Mouse (Mus musculus) naive thymus-derived CD4-positive, alpha-beta T cell, adult 2 months (primary cell): ENCODE measurements around the gene Hpse2.
"Not testable (repeated sequence)": the region's sequence is repeated elsewhere in the genome, so short reads cannot be mapped to it uniquely, and the experiment has no call there.

ENCODE experiments used
- DNase-seq: peaks from one replicate; pipeline ENCODE4 v3.0.0-alpha.2; 2011; ENCODE audit warnings: low read depth

Gene Hpse2

DNA sequence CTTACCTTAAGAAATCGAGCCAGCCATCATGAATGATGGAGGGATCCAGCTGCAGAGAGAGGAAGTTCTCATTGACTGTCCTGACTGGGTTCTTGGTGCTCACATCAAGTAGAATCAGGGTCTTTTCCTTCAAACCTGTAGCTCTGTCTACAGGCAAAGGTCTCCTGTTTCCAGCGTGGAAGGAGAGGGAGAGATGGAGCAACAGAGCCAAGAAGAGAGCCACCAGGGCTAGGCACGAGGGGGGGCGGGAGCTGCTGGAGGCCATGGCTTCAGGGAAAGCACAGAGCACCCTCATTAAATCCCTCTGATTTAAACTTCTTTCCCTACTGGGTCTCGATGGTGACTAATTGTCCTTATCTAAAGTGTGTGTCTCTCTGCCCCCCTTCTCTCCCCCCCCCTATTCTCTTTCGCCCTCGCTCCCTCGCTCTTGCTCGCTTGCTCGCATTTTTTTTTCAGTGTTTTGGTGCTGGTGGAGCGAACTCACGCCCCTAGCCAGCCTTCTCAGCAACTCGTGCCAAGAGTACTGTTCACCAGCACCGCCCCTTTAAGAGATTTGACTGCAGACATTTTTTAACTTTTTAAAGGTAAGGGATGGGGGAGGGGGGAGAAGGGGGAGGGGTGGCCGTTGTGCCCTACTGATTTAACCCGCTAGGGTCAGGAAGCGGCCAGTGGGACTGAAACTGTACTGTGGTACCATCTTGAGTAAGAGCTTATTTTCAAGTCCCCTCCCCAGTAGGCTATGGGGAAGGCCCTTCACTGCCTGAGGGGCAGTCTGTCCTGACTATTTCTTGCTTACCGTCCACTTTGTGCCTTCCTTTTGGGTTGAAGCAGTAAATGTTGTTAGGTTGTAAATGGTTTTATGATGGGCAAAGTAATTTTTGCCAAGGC is at the start of gene Hpse2:
TSS of gene Hpse2 (minus strand) at position 339 of the 888 bp plus-strand sequence.
- no peak for DNase-seq

DNA sequence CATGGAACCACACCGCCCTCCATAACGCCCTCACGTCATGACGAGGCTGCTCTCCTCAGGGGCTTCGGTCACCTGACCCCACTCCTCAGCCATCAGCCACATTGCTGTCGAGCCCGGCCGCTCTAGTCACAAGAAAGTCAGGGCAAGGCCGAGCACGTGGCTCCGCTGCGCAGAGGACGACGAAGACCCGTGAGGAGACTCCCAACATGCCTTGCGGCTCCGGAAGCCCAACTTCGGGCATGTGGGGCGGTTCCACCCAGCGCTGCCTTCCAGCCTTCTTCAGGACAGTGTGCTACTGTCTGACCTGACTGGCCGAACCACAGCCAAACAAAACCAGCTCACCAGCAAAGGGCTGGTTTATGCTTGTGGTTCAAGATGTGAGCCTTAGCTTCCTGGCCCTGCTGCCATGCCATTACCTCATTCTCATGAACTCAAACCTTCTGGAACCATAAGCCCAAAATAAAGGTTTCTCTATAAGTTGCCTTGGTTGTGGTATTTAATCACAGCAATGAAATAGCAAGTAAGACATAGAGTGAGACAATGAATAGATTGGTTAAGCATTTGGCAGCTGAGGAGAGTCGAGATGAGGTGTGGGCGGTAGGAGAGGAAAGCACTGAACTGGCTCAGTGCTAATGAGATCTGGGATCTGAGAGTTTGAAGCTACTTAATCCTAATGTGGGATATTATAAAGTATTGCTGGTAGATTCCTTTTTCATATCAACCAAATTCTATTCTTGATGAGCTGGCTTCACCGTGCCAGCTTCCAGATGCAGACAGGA is 39.5 kb upstream of the Hpse2 start:
- no peak for DNase-seq

- no peak for DNase-seq
These were observed 35.9 kb upstream of the Hpse2 start for GRCm38 (mm10) chr19:43424082-43424481.

- DNase-seq: no peak
These were observed 32.4 kb upstream of the Hpse2 start for GRCm38 (mm10) chr19:43420506-43420905.

DNA sequence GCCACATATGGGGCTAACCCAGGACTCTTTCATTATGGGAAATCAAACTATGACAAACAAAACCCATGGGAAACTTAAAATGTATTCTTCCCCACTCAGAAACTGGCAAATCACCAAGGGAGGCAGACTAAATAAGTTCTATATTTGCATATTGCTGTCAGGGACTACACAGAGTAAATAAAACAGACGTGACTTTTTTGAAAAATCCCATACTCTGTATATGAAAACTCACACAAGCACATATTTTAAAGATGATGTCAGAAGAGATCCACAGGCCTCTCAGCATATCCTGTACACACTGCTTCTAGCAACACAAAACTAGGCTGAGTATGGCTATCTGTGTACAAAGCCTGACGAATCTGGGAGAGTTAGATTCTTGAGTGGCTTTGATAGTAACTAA is 27.4 kb upstream of the Hpse2 start:
- no peak for DNase-seq

DNA sequence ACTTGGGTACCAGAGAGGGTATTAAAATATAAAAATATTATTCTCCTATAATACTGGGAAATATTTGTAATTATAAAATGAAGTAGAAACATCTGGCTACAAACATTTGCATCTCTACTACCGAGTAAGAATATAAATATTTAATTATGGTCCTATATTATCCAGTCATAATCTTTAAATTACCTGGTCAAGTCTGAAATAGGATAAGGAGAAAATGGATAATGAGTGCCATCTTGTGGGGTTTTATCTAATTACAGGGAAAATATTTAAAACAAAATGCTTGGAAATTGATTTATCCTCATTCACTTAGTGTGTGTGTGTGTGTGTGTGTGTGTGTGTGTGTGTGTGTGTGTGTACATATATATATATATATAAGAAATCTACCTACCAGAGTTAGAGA is 19.0 kb upstream of the Hpse2 start:
- DNase-seq: no peak

GRCm38 (mm10) chr19:43396327-43396726 is 8.2 kb upstream of the Hpse2 start:
- peak; percentile 53 for DNase-seq

DNA sequence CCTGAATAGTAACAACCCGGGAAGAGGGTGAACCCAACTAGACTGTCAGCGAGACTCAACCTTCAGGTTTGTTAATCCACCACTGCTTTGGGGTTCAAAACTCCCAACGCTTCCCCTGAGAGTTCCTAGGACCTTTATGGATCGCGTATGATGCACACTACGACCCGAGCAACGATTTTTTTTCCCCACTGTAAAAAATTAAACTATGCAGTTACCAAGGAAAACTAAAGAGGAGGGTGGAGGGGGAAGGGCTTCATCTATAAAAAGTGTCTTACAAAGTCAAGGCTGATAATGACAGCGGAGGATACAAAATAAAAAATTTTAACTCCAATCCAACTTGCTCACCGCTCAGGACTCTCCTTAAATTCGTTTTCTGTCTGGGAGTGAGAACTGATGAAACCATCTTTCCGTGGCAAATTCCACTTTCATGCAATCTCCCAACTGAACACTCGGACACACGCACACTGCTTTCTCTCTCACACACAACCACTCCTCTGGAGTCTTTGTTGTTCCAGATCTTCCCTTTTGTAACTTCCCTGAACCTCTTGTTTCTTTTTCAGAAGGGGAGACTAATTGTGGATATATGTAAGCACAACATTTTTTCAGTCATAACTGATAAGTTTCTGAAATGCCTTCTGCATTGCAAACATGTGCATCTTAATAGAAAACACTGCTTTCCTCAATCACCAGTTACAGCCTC is 934 bp downstream of the Hpse2 start:
- no peak for DNase-seq

DNA sequence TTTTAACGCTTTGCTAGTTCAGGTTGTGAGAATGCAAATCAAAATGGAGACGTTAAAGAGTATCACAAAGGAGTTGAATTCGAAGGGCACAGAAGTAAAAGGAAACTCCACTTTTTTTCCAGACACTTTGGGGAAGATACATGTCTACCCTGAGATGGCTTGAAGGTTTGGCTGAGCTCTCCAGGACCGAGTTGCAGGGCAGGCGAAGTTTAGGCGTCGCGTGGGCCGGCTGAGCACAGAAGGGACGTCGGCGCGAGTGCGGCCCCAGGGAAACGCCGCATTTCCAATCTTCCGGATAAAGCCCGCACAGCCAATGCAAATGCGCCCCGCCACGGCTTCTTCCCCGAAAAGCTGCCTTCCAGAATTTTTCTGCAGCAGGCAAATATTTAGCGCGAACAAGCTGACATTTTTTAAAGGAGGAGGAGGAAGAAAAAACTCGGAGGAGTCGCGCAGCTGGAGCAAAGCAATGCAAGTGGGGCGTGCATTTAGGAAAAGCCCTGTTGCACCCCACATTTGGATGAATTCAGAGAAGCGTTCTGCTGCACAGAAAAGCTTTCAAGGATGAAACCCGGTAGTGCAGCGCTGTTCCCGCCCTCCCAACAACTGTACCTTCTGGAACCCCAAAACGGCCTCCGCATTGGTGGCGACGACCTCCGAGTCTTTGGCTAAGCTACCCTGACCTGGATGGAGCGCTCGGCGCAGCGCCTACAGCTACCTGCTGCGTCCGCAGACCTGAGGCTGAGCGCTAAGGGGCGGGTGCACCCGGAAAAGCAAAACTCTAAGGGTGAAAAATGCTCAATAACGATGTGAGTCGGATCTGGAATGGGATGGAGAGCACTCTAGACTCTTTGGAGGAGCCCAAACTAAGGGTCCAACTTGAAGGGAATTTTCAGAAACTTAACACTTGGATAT is 1.9 kb downstream of the Hpse2 start:
- DNase-seq: no peak

DNA sequence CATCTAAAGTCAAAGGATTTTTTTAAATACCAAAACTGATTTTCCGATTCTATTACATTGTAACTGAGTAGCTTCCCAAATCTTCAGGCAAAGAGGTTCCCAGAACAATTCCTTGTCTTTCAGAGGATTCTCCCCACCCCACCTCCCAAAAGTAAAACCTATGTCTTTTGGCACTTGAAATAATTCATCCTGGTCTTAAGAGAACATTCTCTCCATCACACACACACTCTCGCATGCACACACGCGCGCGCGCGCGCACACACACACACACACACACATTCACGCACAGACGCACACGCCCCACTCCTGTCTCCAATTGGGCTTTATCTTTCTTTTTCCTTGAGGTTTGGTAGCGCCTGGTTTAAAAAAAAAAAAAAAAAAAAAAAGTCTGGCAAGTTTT is 2.7 kb downstream of the Hpse2 start:
- no peak for DNase-seq

DNA sequence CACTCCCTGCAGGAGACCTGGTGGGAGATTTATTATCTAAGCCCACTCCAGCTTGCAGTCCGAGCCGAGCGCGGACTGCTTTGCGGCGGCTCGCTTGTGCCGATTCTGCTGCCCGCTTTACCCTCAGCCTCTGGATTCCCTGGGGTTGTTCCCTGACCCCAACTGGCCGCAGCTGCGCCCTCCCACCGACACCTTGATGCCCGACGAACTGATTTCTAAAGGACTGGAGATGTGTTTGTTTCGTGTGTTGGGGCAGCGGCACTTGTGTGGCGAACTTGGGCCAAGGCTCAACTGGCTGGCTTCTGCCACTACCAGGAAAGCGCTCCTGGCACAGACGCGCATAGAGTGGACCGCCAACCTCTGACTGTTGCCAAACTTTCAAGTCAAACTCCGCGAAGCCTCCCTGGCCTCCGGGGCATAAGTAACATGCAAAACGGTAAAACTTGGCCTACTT is 3.1 kb downstream of the Hpse2 start:
- DNase-seq: no peak

DNA sequence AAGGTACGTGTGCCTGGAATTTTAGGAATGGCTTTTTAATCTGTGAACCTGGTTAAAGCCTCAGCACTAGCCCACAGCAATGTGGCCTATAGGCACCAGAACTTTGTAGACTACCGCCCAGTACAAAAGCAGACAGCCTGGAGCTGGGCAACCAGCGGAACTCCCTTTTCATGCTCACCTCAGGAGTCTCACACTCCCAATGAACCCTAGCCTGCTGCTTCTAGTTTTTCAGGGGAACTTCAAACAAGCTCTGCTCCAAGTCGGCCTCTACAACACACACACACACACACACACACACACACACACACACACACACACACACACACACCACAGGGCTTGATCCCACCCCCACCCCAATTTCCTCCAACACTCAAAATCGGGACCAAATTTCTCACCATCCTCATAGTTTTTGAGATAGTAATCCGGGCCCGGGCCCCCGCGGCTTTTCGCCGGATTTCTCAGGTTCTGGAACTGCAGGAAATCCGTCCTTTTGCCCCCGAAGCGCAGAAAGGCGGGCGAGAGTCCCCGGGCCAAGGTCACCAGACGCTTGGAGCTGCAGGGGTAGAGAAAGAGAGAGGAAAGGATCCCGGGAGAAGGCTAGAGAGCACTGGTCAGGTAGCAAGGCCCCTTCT is 3.7 kb downstream of the Hpse2 start:
- no peak for DNase-seq

GRCm38 (mm10) chr19:43358830-43359229 is 29.3 kb downstream of the Hpse2 start:
- no peak for DNase-seq

DNA sequence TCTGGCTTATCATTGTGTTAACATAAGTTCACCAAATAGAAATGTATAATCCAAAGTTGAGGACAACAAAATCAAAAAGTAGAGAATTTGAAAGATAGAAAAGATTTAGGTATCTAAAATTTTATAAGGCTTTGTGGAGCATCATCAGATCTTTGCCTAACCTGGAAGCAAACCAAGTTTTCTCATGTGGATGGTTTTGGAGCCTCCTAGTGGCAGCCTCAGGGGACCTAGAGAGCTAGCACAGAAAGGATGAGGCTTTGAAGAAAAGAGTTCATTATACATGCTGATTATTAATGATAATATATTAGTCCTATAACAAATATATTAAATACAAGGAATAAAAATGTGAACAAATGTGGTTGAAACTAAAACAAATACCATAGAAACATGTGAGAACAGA is 77.0 kb downstream of the Hpse2 start:
- DNase-seq: no peak

- DNase-seq: no peak
These were observed 81.4 kb downstream of the Hpse2 start for GRCm38 (mm10) chr19:43306756-43307155.

DNA sequence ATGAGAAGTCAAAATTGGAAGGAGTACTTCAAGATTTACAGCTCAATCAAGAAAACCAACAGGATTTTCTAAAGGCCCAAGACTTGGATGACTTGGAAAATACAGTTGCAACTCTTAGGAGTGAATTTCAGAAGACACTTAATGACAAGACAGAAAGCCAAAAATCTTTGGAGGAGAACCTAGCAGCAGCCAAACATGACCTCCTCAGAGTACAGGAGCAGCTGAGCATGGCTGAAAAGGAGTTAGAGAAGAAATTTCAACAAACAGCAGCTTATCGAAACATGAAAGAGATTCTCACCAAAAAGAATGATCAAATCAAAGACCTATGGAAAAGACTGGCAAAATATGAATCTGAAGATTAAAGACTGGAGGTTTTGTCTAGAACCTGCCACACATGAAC is 106.8 kb downstream of the Hpse2 start:
- not testable (repeated sequence) for DNase-seq

- no peak for DNase-seq
These were observed 144.2 kb downstream of the Hpse2 start for GRCm38 (mm10) chr19:43243993-43244392.

DNA sequence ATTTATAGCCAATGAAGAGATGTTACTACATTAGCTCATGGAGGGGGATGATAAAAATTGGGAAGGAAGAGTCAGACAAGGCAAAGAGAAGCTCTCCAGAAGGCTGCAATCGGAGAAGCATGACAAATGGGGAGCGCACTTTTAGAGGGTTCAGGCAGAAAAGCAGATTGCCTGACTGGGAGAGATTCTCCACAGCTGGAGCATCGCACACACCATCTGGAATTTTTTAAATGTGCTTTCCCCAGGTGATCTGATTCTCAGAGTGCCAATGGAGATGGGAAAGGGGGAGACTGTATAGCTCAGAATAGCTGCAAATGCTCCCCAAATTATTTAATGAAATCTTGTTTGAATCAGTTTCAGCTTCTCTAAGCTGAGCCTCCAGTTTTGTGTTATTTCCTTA is 156.4 kb downstream of the Hpse2 start:
- DNase-seq: no peak

GRCm38 (mm10) chr19:43193562-43193961 is 194.6 kb downstream of the Hpse2 start:
- DNase-seq: no peak

GRCm38 (mm10) chr19:43175437-43175965 is 212.7 kb downstream of the Hpse2 start:
- no peak for DNase-seq

GRCm38 (mm10) chr19:43174812-43175211 is 213.3 kb downstream of the Hpse2 start:
- DNase-seq: no peak
